Mouse (Mus musculus): ENCODE measurements around the gene Scp2.
"Not testable (repeated sequence)": the region's sequence is repeated elsewhere in the genome, so short reads cannot be mapped to it uniquely, and the experiment has no call there.

Gene Scp2

DNA sequence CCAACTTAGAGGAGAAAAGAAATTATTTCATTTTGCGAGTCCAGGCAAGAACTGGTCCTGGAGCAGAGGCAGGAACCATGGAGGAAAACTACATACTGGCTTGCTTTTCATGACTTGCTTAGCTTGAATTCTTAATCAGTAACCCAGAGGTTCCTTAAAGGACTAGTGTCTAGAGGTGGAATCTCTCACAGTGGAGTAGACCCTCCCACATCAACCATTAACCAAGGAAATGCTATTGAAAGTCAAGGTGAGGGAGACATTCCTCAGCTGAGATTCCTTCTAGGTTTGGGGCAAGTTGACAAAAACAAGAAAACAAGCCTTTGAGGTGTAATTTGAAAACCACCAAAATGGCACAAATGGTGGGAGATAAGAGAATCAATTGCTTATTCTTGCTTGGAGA is at the start of gene Scp2:
TSS of gene Scp2 (minus strand) at position 119 of the 400 bp plus-strand sequence.
- DNase-seq (ENCODE audit: low spot score in 2 of 2) = no peak

DNA sequence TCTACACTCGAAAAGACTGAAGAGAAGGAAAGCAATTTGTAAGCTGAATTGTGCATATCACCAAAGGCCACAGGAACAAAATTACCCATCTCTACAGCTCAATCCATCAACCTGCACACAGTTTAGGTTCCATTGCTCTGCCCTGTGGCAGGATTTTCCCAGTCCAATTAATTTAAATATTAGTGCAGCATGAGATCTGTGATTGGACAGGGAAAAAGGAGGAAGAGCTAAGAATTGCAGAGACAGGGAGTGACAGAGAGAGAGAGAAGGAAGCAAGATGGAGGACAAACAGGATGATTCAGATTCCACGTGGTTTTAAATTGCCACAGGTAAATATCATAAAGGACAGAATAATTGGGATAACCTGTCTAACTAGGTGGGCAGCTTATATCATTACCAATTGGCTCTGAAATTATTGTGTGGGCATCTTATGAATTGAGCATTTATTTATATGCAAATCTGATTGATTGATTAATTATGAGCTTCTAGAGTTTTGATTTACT is 48.1 kb upstream of the Scp2 start:
- no peak for DNase-seq (ENCODE audit: low spot score in 2 of 2)

DNA sequence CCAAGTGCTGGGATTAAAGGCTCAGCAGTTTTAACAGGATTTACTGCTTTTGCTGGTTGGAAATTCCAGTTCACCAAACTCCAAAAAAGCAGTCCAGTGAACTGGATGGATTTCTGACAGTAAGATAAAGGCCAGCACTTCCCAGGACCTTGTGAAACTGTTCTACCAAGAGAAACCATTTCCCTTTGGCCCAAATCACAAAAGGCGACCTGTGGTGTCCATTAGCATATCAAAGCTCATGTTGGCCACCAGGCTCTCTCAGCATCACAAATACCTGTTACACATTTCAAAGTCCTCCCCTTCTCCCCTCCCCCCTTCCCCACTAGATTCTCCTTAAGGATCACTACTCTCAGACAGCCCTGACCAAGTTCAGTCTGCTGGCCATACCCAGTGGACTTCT is 37.5 kb upstream of the Scp2 start:
- DNase-seq (ENCODE audit: low spot score in 2 of 2) = no peak

- DNase-seq (ENCODE audit: low spot score in 2 of 2) = no peak
Measured at GRCm38 (mm10) chr4:108168056-108168455, 23.3 kb upstream of the Scp2 start.

- no peak for DNase-seq (ENCODE audit: low spot score in 2 of 2)
Measured at GRCm38 (mm10) chr4:108166874-108167273, 22.1 kb upstream of the Scp2 start.

- peak in 1 of 2 experiments; percentile 5 for DNase-seq (ENCODE audit: low spot score in 2 of 2)
Measured at GRCm38 (mm10) chr4:108165152-108165895, 20.5 kb upstream of the Scp2 start, which contains the start of gene Echdc2. Gene Echdc2, plus strand, starts transcription at chr4:108165437.

- DNase-seq (ENCODE audit: low spot score in 2 of 2) = no peak
Measured at GRCm38 (mm10) chr4:108163291-108163690, 18.5 kb upstream of the Scp2 start.

DNA sequence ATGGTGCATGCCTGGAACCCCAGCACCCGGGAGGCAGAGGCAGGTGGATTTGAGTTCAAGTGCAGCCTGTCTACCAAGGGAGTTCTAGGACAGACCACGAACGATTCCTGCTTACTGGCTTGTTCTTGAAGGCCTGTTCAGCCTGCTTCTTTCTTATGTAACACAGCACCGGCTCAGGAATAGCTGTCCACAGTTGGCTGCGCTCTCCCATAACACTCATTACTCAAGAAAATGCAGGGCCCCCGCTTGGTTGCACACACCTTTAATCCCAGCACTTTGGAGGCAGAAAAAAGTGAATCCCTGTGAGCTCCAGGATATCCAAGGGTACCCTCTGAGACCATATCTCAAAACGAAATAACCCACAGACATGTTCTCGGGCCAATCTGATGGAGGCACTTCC is 17.1 kb upstream of the Scp2 start:
- no peak for DNase-seq (ENCODE audit: low spot score in 2 of 2)

DNA sequence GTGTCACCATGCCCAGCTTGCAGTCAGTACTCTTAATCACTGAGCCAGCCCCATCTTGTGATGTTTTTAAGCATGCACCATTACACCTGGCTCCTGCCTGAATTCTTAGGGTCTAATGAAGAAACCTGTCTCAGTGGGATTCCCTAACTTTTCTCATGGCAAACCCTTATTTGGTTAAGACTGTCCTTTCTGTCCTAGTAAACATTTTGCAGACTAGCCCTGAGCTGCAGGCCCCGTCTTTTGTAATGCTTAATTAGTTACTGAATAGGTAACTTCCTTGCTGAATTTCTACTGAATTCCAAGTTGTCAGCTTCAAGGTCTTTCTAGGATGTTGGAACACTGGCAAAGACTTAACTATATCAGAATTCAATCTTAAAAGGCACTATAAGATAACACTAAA is 10.3 kb upstream of the Scp2 start:
- DNase-seq (ENCODE audit: low spot score in 2 of 2) = not testable (repeated sequence)

GRCm38 (mm10) chr4:108145554-108145953 is 756 bp upstream of the Scp2 start:
- DNase-seq (ENCODE audit: low spot score in 2 of 2) = not testable (repeated sequence)

- DNase-seq (ENCODE audit: low spot score in 2 of 2) = no peak
Measured at GRCm38 (mm10) chr4:108143778-108144177, 1.0 kb downstream of the Scp2 start.

- DNase-seq (ENCODE audit: low spot score in 2 of 2) = not testable (repeated sequence)
Measured at GRCm38 (mm10) chr4:108143178-108143577, 1.6 kb downstream of the Scp2 start.

GRCm38 (mm10) chr4:108136938-108137337 is 7.9 kb downstream of the Scp2 start:
- DNase-seq (ENCODE audit: low spot score in 2 of 2) = no peak

GRCm38 (mm10) chr4:108130452-108130851 is 14.3 kb downstream of the Scp2 start:
- no peak for DNase-seq (ENCODE audit: low spot score in 2 of 2)

GRCm38 (mm10) chr4:108128339-108128738 is 16.5 kb downstream of the Scp2 start:
- DNase-seq (ENCODE audit: low spot score in 2 of 2) = no peak

- no peak for DNase-seq (ENCODE audit: low spot score in 2 of 2)
Measured at GRCm38 (mm10) chr4:108127516-108127915, 17.3 kb downstream of the Scp2 start.

- DNase-seq (ENCODE audit: low spot score in 2 of 2) = no peak
Measured at GRCm38 (mm10) chr4:108126260-108126659, 18.5 kb downstream of the Scp2 start.

DNA sequence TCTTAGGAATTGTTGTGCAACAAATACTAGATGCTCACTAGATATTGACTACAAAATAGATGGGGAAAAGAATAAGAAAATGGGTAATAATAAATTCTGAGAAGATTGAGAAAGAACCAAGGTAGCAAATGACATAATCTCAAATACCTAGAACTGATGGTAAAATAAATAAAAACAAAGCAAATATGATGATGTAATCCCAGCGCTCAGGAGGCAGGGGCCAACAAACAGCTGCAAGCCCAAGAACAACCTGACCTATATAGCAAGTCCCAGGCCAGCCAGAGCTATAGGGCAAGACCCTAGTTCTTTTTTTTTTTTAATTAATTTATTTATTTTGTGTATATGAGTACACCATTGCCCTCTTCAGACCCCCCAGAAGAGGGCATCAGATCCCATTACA is 20.7 kb downstream of the Scp2 start:
- DNase-seq (ENCODE audit: low spot score in 2 of 2) = no peak

GRCm38 (mm10) chr4:108117924-108118876 is 26.6 kb downstream of the Scp2 start:
- peak; percentile 92 to 94 for DNase-seq (ENCODE audit: low spot score in 2 of 2)

GRCm38 (mm10) chr4:108117488-108117887 is 27.3 kb downstream of the Scp2 start:
- DNase-seq (ENCODE audit: low spot score in 2 of 2) = peak; percentile 11

DNA sequence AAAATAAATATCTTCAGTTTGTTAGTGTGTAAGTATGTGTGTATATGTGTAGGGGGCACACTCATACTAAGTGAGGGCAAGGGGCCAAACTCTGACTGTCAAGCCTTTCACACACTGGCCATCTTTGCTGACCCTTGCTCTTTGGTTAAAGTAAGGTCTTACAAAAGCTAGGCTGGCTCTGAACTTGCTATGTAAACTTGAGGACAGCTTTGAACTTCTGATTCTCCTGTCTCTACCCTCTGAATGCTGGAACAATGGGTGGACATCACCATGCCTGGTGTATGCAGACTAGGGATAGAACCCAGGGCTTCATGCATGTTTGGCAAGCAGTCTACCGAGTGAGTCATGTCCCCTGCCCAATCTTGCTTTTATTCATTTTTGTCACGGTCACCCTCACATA is 28.3 kb downstream of the Scp2 start:
- DNase-seq (ENCODE audit: low spot score in 2 of 2) = no peak

DNA sequence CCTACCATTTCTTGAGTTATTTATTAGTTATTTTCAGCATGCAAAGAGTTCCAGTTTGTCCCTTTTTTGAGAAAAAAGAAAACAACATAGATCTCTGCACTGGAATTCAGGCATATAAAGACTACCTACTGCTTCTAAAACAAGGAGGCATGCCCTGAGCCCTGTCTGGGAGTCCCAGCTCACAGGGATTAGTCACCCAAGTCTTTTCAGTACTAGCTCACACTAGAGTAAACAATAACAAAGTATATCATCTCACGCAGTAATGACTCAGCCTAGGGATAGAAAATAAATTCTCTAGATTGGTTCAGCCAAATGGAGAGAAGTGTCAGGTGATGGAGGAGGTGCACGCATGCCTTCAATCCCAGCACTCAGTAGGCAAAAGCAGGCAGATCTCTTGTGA is 34.1 kb downstream of the Scp2 start:
- no peak for DNase-seq (ENCODE audit: low spot score in 2 of 2)

Measured in right cerebral cortex, adult 2 months (tissue).